Mouse (Mus musculus) mouse trophoblast stem cell (cell line): ENCODE measurements around the gene Acot6.

Experiments used
- in situ Hi-C, 2 experiments: fragments of 300-500 bp; cut with MseI, MboI; formaldehyde crosslinking; loops; 2 replicates in 1 of 2; 3 replicates in 1 of 2; pipeline ENCODE4 v1.15.1; 2025

Acot6 gene

GRCm38 (mm10) chr12:84101493-84101845 lies 1.0 kb downstream of the Acot6 start:
- in situ Hi-C loops: no loop called here

DNA sequence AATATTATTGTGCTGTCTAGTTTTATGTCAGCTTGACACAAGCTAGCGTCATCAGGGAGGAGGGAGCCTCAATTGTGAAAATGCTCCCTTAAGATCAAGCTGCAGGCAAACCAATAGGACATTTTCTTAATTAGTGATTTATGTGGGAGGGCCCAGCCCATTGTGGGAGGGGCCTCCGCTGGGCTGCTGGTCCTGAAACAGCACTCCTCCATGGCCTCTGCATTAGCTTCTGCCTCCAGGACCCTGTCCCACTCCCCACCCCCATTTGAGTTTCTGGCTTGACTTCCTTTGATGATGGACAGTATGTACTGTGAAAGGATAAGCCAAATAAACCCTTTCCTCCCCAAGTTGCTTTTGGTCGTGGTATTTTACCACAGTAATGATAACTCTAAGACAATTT lies 6.6 kb downstream of the Acot6 start:
- in situ Hi-C loops: no loop called here

- in situ Hi-C loops: no loop called here
Observed at GRCm38 (mm10) chr12:84107692-84108091, 7.2 kb downstream of the Acot6 start.

GRCm38 (mm10) chr12:84109924-84110323 lies 9.5 kb downstream of the Acot6 start:
- in situ Hi-C loops: no loop called here

- in situ Hi-C loops: no loop called here
Observed at GRCm38 (mm10) chr12:84110814-84111213, 10.4 kb downstream of the Acot6 start.

GRCm38 (mm10) chr12:84113676-84114075 lies 13.2 kb downstream of the Acot6 start:
- in situ Hi-C loops: no loop called here

GRCm38 (mm10) chr12:84114153-84114994 lies 13.9 kb downstream of the Acot6 start, which contains the start of gene Dnal1:
Gene Dnal1, plus strand, starts transcription at chr12:84114366.
- in situ Hi-C loops: no loop called here

- in situ Hi-C loops: no loop called here
Observed at GRCm38 (mm10) chr12:84119584-84119983, 19.1 kb downstream of the Acot6 start.

DNA sequence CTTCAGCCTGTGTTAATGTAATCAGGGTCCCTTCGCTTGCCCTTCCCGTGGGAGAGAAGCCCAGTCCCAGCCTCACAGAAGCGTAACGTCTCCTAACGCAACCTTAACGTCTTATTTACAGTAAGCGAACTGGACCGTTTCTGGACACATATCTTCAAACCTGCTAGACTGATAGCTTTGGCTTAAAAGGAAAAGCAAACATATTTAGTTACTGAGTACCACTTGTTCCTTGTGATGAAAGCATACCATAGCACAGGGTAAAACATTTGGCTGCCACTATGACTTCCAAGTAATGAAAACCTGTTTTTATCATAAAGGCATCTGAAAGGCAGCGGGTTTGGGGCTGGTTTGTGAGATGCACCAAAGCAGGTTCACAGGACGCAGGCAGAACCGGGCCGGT lies 25.4 kb downstream of the Acot6 start:
- in situ Hi-C loops: no loop called here

DNA sequence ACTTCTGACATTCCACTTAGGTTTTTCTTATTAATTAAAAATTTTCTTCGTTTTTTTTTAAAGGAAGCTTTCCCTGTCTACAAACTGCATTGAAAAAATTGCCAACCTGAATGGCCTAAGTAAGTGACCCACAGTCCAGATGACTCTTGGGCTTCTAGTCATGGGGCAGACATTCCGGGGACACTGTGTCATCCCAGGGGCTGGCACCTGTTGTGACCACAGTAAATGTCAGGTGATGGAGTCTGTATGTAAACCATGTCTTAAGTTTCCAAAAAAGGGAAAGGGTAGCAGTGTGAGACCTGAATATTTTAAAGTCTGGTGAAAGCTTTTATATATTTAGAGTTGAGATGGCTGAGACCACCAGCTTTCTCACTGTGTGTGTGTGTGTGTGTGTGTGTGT lies 26.4 kb downstream of the Acot6 start:
- in situ Hi-C loops: no loop called here

DNA sequence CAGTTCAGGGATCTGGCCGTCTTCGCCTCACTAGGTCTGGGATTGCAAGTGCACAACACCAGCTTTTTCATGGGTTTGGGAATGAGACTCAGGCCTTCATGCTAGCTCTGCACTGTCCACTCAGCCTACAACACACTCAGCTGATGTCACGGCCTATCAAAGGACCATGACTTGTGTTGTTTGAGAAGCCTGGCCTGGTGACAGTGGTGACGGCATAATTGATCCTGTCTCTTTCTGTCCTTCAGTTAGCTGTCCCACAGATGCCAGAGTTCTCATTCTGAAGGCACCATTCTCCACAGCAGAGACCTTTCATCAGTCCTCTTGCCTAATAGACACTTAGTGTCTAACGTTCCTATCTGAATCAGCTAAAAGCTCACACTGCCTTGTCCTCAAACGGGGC lies 28.1 kb downstream of the Acot6 start:
- in situ Hi-C loops: no loop called here

DNA sequence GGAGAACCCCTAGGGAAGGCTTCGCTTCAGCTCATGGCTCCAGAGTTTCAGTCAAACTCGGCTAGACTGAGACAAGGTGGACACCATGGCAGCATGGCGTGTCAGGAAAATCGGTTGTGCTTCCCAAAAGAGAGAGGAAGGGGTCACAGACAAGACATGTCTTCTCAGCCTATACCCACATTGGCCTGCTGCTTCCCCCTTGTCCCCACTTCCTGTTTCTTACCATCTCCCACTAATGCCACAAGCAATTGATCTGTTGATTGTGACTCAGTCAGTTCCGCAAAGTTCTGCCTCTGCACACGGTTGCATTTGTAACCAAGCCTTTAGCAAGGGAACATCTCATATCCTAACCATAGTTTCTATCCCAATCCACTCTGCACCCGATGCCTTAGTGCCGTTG lies 29.5 kb downstream of the Acot6 start:
- in situ Hi-C loops: no loop called here

GRCm38 (mm10) chr12:84132265-84132664 lies 31.8 kb downstream of the Acot6 start:
- in situ Hi-C loops: no loop called here

- in situ Hi-C loops: no loop called here
Observed at GRCm38 (mm10) chr12:84137131-84137530, 36.7 kb downstream of the Acot6 start.

DNA sequence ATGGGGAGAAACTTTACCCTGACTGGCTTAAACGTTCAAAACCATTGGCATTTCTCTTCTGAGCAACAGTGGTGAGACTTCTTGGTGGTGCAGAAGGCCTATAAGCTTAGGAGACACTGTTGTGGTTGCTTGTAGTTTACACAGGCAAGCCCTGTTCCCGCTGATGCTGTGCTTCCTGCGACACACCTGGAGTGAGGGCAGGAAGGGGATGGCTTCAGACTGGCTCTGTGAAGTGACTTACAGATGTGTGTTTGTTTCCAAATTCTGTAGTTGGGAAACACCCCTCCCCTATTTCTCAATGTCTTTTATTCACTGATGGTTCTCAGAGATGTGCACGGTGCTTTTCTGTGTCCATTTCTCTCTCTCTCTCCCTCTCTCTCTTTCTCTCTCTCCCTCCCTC lies 39.7 kb downstream of the Acot6 start:
- in situ Hi-C loops: no loop called here

DNA sequence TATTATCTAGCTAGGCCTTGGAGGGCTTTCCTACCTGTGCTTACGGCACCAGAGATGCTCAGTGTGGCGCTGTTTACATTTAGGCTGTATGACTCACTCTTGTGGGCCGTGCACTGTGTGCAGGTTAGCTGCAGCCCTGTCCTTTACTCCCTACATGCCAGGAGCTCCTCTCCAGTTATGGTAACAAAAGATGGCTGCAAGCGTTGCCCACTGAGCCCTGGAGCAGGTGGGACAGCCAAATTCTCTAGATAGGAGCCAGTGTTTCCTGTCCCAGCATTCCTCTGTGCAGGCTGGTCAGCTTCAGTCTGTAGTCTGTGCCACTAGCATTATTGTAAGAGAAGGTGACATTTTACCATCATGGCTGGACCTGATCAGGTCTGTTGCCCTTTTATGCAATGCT lies 40.8 kb downstream of the Acot6 start:
- in situ Hi-C loops: no loop called here

- in situ Hi-C loops: no loop called here
Observed at GRCm38 (mm10) chr12:84142281-84143050, 42.0 kb downstream of the Acot6 start.

DNA sequence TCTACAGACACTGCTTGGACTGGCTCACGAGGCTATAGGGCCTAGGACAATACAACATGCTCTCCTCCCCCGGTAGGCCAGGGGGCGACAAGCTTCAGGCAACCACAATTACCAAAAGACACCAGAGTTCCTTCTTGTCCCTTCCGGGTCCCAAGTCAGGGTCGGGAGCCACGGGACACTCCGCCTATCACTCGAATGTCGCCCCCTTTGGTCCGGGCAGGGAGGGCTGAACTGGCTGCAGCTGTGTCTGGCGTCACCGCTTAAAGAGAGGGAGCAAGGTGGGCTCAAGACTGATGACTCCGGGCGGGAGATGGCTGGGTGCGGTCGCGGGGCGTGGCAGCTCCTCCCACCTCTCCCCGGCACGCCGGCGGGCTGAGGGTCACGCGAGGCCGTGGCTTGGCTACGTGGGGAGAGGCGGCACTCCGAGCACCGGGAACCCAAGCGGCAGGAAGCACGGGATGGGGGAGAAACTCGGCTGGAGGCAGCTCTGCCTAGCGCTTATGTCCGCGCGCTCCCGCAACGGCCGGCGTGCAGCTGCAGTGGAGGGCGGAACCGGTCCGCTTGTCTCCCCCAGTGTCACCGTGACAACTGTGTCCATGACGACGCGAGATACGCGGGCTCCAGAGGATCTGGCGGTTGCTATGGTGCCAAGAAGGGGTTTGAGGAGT lies 47.6 kb downstream of the Acot6 start, which contains the start of gene Pnma1:
Gene Pnma1, minus strand, starts transcription at position 536 of the 668 bp plus-strand sequence.
- in situ Hi-C loops: no loop called here

DNA sequence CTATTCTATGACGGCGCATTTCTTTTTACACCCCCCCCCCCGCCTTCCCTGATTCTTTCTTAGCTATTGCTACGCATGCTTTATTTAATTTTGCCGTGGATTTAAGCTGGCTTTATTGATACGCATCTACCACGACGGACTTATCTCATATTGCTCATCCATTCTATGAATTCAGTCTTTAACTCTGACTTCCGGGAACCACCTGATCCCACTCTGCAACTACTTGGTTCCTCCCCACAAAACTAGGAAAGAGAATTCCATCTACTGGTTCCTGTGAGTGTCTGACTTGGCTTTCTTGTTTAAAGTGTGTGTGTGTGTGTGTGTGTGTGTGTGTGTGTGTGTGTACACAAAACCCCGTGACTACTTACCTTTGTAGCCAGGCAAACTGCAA lies 48.2 kb downstream of the Acot6 start:
- in situ Hi-C loops: no loop called here

DNA sequence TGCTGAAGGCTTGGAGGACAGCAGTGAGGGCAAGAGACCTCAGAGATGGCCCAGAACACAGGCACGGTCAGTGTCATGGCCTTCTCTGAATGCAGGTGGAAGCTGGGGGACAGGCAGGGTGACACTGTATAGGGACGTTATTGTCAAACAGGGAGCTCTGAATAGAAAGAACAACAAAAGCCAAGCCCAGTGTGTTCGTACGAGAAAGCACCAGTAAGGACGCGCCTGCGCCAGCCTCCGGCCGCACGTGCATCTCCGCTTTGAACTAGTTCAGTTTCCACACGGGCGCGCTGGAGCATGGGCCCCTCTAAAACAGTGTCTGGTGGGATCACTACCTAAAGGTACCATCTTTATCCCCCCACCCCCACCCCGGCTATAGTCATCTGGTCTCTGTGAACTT lies 49.5 kb downstream of the Acot6 start:
- in situ Hi-C loops: no loop called here

DNA sequence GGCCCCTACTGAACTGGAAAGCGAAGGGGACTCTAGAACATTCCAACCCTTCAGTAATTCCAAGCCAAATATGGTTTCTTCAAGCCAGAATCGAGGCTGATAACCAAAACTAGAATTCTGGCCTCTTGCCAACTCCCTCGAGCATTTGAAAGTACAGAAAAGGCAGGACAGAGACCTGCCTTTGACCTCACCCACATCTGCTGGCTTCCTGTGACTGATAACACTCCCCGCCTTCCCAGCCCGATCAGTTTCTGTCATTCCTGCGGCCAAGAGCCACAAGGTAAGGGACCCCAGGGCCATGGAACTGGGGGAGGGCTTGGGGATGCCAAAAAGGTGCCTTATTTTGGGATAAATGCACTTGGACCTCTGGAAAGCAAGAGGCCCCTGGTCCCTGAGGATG lies 50.5 kb downstream of the Acot6 start:
- in situ Hi-C loops: no loop called here

DNA sequence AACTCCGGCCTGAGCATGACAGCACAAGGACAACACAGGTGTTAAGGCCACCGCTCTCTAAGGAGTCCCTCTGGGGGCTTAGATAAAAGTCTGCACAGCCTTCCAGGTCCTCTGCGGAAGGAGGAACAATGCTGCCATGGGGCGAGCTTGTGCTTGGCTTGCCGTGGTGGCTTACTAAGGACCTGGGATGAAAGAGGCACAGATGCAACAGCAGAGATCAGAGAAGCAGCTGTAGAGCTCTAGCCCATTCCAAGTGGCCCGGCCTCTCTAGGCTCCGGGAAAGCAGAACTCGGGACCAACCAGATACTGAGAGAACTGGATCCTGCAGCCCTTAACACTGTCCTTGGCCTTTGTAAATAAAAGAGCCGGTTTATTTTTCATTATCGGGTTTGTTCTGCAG lies 51.5 kb downstream of the Acot6 start:
- in situ Hi-C loops: no loop called here
